Mouse (Mus musculus) MEL (cell line): ENCODE data around the gene Gss. TPM values are rescaled to one million over a fixed set of nuclear protein-coding genes. Genes with fewer than 3 reads are reported as not detected.

Source experiments
- DNase-seq: peaks from one replicate; pipeline ENCODE4 v3.0.0; 2011; ENCODE audit warnings: low read depth, low spot score
- H3K27ac ChIP-seq: 2 replicates; pipeline ENCODE4 v1.5.1; 2012; ENCODE audit warnings: low read depth, mild to moderate bottlenecking, control low read depth, low read length, moderate library complexity; ENCODE audit not compliant: control insufficient read depth
- H3K27me3 ChIP-seq, 2 experiments: fragments of 150-350 bp in 1 of 2; sonication (generic) in 1 of 2; 2 replicates each; pipeline ENCODE4 v1.6.1; 2012; ENCODE audit warnings: low read length in 2 of 2, mild to moderate bottlenecking in 2 of 2, improper control_type of control experiment in 1 of 2, moderate library complexity in 1 of 2; ENCODE audit not compliant: insufficient read depth in 2 of 2, control insufficient read depth in 1 of 2
- H3K36me3 ChIP-seq, 2 experiments: 2 replicates each; pipeline ENCODE4 v1.6.1; 2012 to 2014; ENCODE audit warnings: low read length in 2 of 2, improper control_type of control experiment in 1 of 2, inconsistent platforms in 1 of 2, mild to moderate bottlenecking in 1 of 2; ENCODE audit not compliant: insufficient read depth in 2 of 2, control insufficient read depth in 1 of 2
- H3K4me1 ChIP-seq, 2 experiments: fragments of 150-350 bp in 1 of 2; sonication (generic) in 1 of 2; 2 replicates each; pipeline ENCODE4 v1.6.1; 2012; ENCODE audit warnings: low read length in 2 of 2, improper control_type of control experiment in 1 of 2, mild to moderate bottlenecking in 1 of 2; ENCODE audit not compliant: insufficient read depth in 2 of 2, control insufficient read depth in 1 of 2
- H3K4me3 ChIP-seq, 2 experiments: fragments of 150-350 bp in 1 of 2; sonication (generic) in 1 of 2; 2 replicates each; pipeline ENCODE4 v1.5.1; 2012; ENCODE audit warnings: low read depth in 2 of 2, low read length in 2 of 2, mild to moderate bottlenecking in 2 of 2, moderate library complexity in 2 of 2, control low read depth in 1 of 2, improper control_type of control experiment in 1 of 2; ENCODE audit not compliant: control insufficient read depth in 1 of 2, insufficient read depth in 1 of 2
- H3K79me2 ChIP-seq: 2 replicates; pipeline ENCODE4 v1.6.1; 2012; ENCODE audit warnings: mild to moderate bottlenecking, low read length, moderate library complexity; ENCODE audit not compliant: control insufficient read depth, poor library complexity, insufficient read depth
- H3K9ac ChIP-seq: 2 replicates; pipeline ENCODE4 v1.6.1; 2012; ENCODE audit warnings: low read depth, mild to moderate bottlenecking, control low read depth, low read length, moderate library complexity; ENCODE audit not compliant: control insufficient read depth, poor library complexity, severe bottlenecking
- H3K9me3 ChIP-seq: fragments of 150-350 bp; sonication (generic); replicated peaks from 2 replicates; pipeline ENCODE4 v1.6.1; 2012; ENCODE audit warnings: mild to moderate bottlenecking, low read length, improper control_type of control experiment, moderate library complexity; ENCODE audit not compliant: insufficient read depth
- CTCF ChIP-seq, 3 experiments: IDR thresholded peaks in 2 of 3; conservative IDR thresholded peaks in 1 of 3; 2 replicates each; pipeline ENCODE4 v1.5.1; 2011 to 2012; ENCODE audit warnings: low read length in 3 of 3, low read depth in 2 of 3, mild to moderate bottlenecking in 2 of 3, improper control_type of control experiment in 1 of 3, inconsistent platforms in 1 of 3, mixed read lengths in 1 of 3, moderate library complexity in 1 of 3; ENCODE audit not compliant: control insufficient read depth in 1 of 3, insufficient read depth in 1 of 3, poor library complexity in 1 of 3, severe bottlenecking in 1 of 3
- EP300 ChIP-seq, 2 experiments: IDR thresholded peaks; 2 replicates each; pipeline ENCODE4 v1.6.1; 2011; ENCODE audit warnings: improper control_type of control experiment in 2 of 2, low read length in 2 of 2, low read depth in 1 of 2, mild to moderate bottlenecking in 1 of 2
- GABPA ChIP-seq: IDR thresholded peaks from 2 replicates; pipeline ENCODE4 v1.6.1; 2012; ENCODE audit warnings: low read depth, mild to moderate bottlenecking, inconsistent platforms, low read length, improper control_type of control experiment, moderate library complexity
- GATA1 ChIP-seq: IDR thresholded peaks from 2 replicates; pipeline ENCODE4 v1.6.1; 2011; ENCODE audit warnings: low read depth, low read length, improper control_type of control experiment
- HCFC1 ChIP-seq: IDR thresholded peaks from 2 replicates; pipeline ENCODE4 v1.6.1; 2012; ENCODE audit warnings: low read depth, mild to moderate bottlenecking, inconsistent platforms, low read length, improper control_type of control experiment, moderate library complexity
- MAFK ChIP-seq: IDR thresholded peaks from 2 replicates; pipeline ENCODE4 v1.6.1; 2011; ENCODE audit warnings: low read depth, mild to moderate bottlenecking, low read length, improper control_type of control experiment, borderline replicate concordance
- MAX ChIP-seq: IDR thresholded peaks from 2 replicates; pipeline ENCODE4 v1.6.1; 2011; ENCODE audit warnings: low read length, improper control_type of control experiment
- MEF2A ChIP-seq: IDR thresholded peaks from 2 replicates; pipeline ENCODE4 v1.6.1; 2014; ENCODE audit warnings: low read depth, mild to moderate bottlenecking, inconsistent platforms, low read length, improper control_type of control experiment; ENCODE audit not compliant: poor library complexity, insufficient replicate concordance, severe bottlenecking; ENCODE audit errors: extremely low read depth
- MXI1 ChIP-seq: IDR thresholded peaks from 2 replicates; pipeline ENCODE4 v1.6.1; 2011; ENCODE audit warnings: mild to moderate bottlenecking, low read depth, low read length, improper control_type of control experiment
- NELFE ChIP-seq: IDR thresholded peaks from 2 replicates; pipeline ENCODE4 v1.6.1; 2011; ENCODE audit warnings: low read depth, low read length, improper control_type of control experiment
- NRF1 ChIP-seq: IDR thresholded peaks from 2 replicates; pipeline ENCODE4 v1.6.1; 2014; ENCODE audit warnings: low read depth, mild to moderate bottlenecking, inconsistent platforms, low read length, improper control_type of control experiment, moderate library complexity; ENCODE audit not compliant: poor library complexity, insufficient read depth, severe bottlenecking
- POLR2AphosphoS2 ChIP-seq: IDR thresholded peaks from 2 replicates; pipeline ENCODE4 v1.6.1; 2011; ENCODE audit warnings: low read length, improper control_type of control experiment
- POLR2AphosphoS5 ChIP-seq: IDR thresholded peaks from 2 replicates; pipeline ENCODE4 v1.6.1; 2012; ENCODE audit warnings: low read depth, borderline replicate concordance, mild to moderate bottlenecking, inconsistent platforms, low read length, moderate library complexity, mixed read lengths
- RAD21 ChIP-seq: IDR thresholded peaks from 2 replicates; pipeline ENCODE4 v1.6.1; 2011; ENCODE audit warnings: mild to moderate bottlenecking, low read depth, low read length, improper control_type of control experiment
- RCOR1 ChIP-seq: IDR thresholded peaks from 2 replicates; pipeline ENCODE4 v1.6.1; 2012; ENCODE audit warnings: low read depth, mild to moderate bottlenecking, inconsistent platforms, low read length, improper control_type of control experiment
- TAL1 ChIP-seq: IDR thresholded peaks from 2 replicates; pipeline ENCODE4 v1.6.1; 2012; ENCODE audit warnings: mild to moderate bottlenecking, inconsistent platforms, low read length, moderate library complexity, mixed read lengths
- TBP ChIP-seq: IDR thresholded peaks from 2 replicates; pipeline ENCODE4 v1.8.0; 2011; ENCODE audit warnings: low read depth, low read length, improper control_type of control experiment
- UBTF ChIP-seq: IDR thresholded peaks from 2 replicates; pipeline ENCODE4 v1.6.1; 2012; ENCODE audit warnings: low read depth, mild to moderate bottlenecking, inconsistent platforms, low read length, improper control_type of control experiment, moderate library complexity, borderline replicate concordance; ENCODE audit not compliant: insufficient read depth
- USF1 ChIP-seq: IDR thresholded peaks from 2 replicates; pipeline ENCODE4 v1.6.1; 2014; ENCODE audit warnings: low read depth, mild to moderate bottlenecking, inconsistent platforms, low read length, improper control_type of control experiment, moderate library complexity
- ZC3H11A ChIP-seq: IDR thresholded peaks from 2 replicates; pipeline ENCODE4 v1.6.1; 2012; ENCODE audit warnings: low read depth, mild to moderate bottlenecking, inconsistent platforms, low read length, improper control_type of control experiment
- ZMIZ1 ChIP-seq: IDR thresholded peaks from 2 replicates; pipeline ENCODE4 v1.6.1; 2012; ENCODE audit warnings: low read depth, mild to moderate bottlenecking, inconsistent platforms, low read length, improper control_type of control experiment, moderate library complexity
- ZNF384 ChIP-seq: IDR thresholded peaks from 2 replicates; pipeline ENCODE4 v1.6.1; 2012; ENCODE audit warnings: low read depth, mild to moderate bottlenecking, inconsistent platforms, low read length, improper control_type of control experiment
- polyA plus RNA-seq, 2 experiments: library from polyadenylated mRNA; stranded (reverse) in 1 of 2; unstranded in 1 of 2; fragments of >175 nt in 1 of 2; fragments of >200 nt in 1 of 2; gene quantifications; 2 replicates each; pipeline versions ENCODE4 v1.2.1 to v1.2.4; 2012; ENCODE audit warnings: low replicate concordance in 2 of 2, low read depth in 1 of 2; ENCODE audit not compliant: insufficient read length in 2 of 2, insufficient read depth in 1 of 2, missing spikeins in 1 of 2
- total RNA-seq: library from RNA; depleted of rRNA; stranded (reverse); fragments of 300-350 nt; gene quantifications from 2 replicates; pipeline ENCODE4 v1.2.3, GENCODE M21; 2012

Gene Gss
- total and polyA plus RNA-seq, 3 experiments = 21.9 to 24.0 TPM; not detected in 1

DNA sequence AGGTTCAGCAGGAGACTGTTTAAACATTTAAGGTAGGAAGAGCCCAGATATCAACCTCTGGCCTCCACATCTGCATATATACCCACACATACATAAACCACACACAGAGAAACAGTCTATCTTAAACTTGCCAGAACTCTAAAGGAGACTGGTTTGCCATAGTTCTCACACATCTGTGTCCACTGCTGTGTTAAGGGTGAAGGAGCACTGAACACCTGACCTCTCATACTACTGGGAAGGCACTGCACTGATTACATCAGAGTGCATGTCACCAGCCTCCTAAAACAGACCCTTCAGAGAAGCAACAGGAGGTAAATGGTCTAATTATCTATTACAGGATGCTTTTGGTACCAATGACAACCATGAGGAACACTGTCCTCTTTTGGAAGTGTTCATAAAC, 44.3 kb upstream of the Gss start:
- no peaks in the 10 kb centered on the region for H3K27me3 ChIP-seq
- H3K4me3 ChIP-seq = no peak overlapping the region
- H3K79me2 ChIP-seq = no peaks in the 10 kb centered on the region
- TF ChIP-seq CTCF (IDR thresholded peaks at IDR 0.05 in 2 of 3, conservative IDR thresholded peaks at IDR 0.05 in 1 of 3; ENCODE audit: control insufficient read depth in 1 of 3, insufficient read depth in 1 of 3, low read depth in 2 of 3, low read length in 3 of 3, poor library complexity in 1 of 3, severe bottlenecking in 1 of 3) = no peak
- TF ChIP-seq MEF2A = no peak
- TF ChIP-seq MAX = no peak
- no peak for TF ChIP-seq TAL1
- no peak for TF ChIP-seq RAD21
- no peak for TF ChIP-seq ZMIZ1
- no peak for TF ChIP-seq MAFK
- no peak for TF ChIP-seq ZC3H11A
- no peak for TF ChIP-seq USF1
- TF ChIP-seq HCFC1 = no peak
- H3K9ac ChIP-seq = no peak overlapping the region
- DNase-seq = no peak
- H3K36me3 ChIP-seq = peaks cover 0 to 2% of the 10 kb centered on the region in 2 experiments; a peak in 1 of 4 replicates
- H3K4me1 ChIP-seq = no peaks in the 10 kb centered on the region
- H3K27ac ChIP-seq = no peak overlapping the region
- no peaks in the 10 kb centered on the region for H3K9me3 ChIP-seq

DNA sequence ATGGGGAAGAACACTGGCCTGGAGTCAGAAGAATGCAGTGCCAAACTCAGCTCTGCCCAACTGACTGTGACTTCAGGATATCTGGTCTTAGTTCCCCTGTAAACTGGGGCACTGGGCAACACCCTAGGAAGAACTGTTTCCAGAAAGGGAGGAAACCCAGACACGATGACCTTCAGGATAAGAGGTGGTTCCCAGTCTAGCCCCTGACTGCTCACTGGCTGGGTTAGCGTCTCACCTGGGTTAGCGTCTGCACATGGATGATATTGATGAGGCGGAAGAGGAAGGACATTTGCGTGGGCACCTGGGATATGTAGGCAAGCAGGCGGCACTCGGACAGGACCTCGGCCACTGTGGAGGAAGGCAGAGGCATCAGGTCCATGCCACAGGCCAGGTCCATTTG, 43.4 kb upstream of the Gss start:
- Histone ChIP-seq H3K27ac (no peak overlapping the region), H3K4me3 (no peak overlapping the region), H3K36me3 (peaks cover 0 to 2% of the 10 kb centered on the region in 2 experiments; a peak in 1 of 4 replicates), H3K27me3 (no peaks in the 10 kb centered on the region), H3K9ac (no peak overlapping the region), H3K9me3 (no peaks in the 10 kb centered on the region), H3K4me1 (no peaks in the 10 kb centered on the region), H3K79me2 (no peaks in the 10 kb centered on the region)
- no peak for TF ChIP-seq TAL1
- no peak for TF ChIP-seq MAX
- no peak for TF ChIP-seq RCOR1
- no peak for DNase-seq

- H3K4me3 ChIP-seq = no peak overlapping the region
- H3K36me3 ChIP-seq = peaks cover 0 to 2% of the 10 kb centered on the region in 2 experiments; a peak in 1 of 4 replicates
- no peaks in the 10 kb centered on the region for H3K4me1 ChIP-seq
- H3K9me3 ChIP-seq = no peaks in the 10 kb centered on the region
- no peaks in the 10 kb centered on the region for H3K79me2 ChIP-seq
- no peaks in the 10 kb centered on the region for H3K27me3 ChIP-seq
- no peak overlapping the region for H3K9ac ChIP-seq
- TF ChIP-seq TBP = no peak
- no peak for TF ChIP-seq MXI1
- no peak for TF ChIP-seq MAFK
- TF ChIP-seq NELFE = no peak
- TF ChIP-seq ZMIZ1 = no peak
- TF ChIP-seq POLR2AphosphoS5 = no peak
- TF ChIP-seq ZNF384 = no peak
- TF ChIP-seq MAX = no peak
- no peak for TF ChIP-seq GABPA
- no peak for TF ChIP-seq ZC3H11A
- no peak for TF ChIP-seq GATA1
- TF ChIP-seq USF1 = no peak
- TF ChIP-seq NRF1 = no peak
- no peak for TF ChIP-seq POLR2AphosphoS2
- no peak for TF ChIP-seq UBTF
- TF ChIP-seq EP300 (IDR thresholded peaks at IDR 0.05; ENCODE audit: low read depth in 1 of 2, low read length in 2 of 2) = no peak
- H3K27ac ChIP-seq = no peak overlapping the region
- no peak for DNase-seq
Observed at GRCm38 (mm10) chr2:155634562-155634961, 42.0 kb upstream of the Gss start.
